Mouse (Mus musculus) central nervous system, embryonic 18 days (tissue): ENCODE measurements around the gene Orc6. TPM values are rescaled to one million over a fixed set of nuclear protein-coding genes. Genes with fewer than 3 reads are reported as not detected.

Experiments
- polyA plus RNA-seq: library from polyadenylated mRNA; depleted of rRNA; stranded (reverse); fragments of >200 nt; gene quantifications from 2 replicates; pipeline ENCODE4 v1.2.3, GENCODE M21; 2012; rRNA removed

The Orc6 gene
- polyA plus RNA-seq: 76.3 and 77.4 TPM in 2 replicates

GRCm38 (mm10) chr8:85299434-85300077 is at the start of gene Orc6, which contains the start of gene Vps35:
Gene Orc6, plus strand, starts transcription at chr8:85299632.
Gene Vps35, minus strand, starts transcription at chr8:85299802.

Other genes starting within 250 kb of the Orc6 start
- 101 and 106 TPM in 2 replicates for gene Fbxw9, start 239.6 kb upstream of the Orc6 start, polyA plus RNA-seq
- 0.66 and 0.82 TPM in 2 replicates for gene Gm5741, start 231.7 kb upstream of the Orc6 start, polyA plus RNA-seq
- 79.2 and 83.7 TPM in 2 replicates for gene Dhps, start 227.9 kb upstream of the Orc6 start, polyA plus RNA-seq
- gene Wdr83os, start 218.9 kb upstream of the Orc6 start, polyA plus RNA-seq: 121 and 138 TPM in 2 replicates
- gene Wdr83, start 218.3 kb upstream of the Orc6 start, polyA plus RNA-seq: 70.0 and 71.1 TPM in 2 replicates
- 21.2 and 23.5 TPM in 2 replicates for gene Man2b1, start 216.4 kb upstream of the Orc6 start, polyA plus RNA-seq
- gene Zfp791, start 176.5 kb upstream of the Orc6 start, polyA plus RNA-seq: 3.2 and 3.6 TPM in 2 replicates
- not detected in 2 replicates for gene Cks1brt, start 147.7 kb upstream of the Orc6 start, polyA plus RNA-seq
- gene Olfr371, start 73.6 kb upstream of the Orc6 start, polyA plus RNA-seq: not detected in 2 replicates
- gene Vps35, start 170 bp downstream of the Orc6 start, polyA plus RNA-seq: 98.5 and 106 TPM in 2 replicates
- 0.05 and 0.11 TPM in 2 replicates for gene Mylk3, start 86.7 kb downstream of the Orc6 start, polyA plus RNA-seq
- 29.2 and 31.8 TPM in 2 replicates for gene 4921524J17Rik, start 133.2 kb downstream of the Orc6 start, polyA plus RNA-seq
- 33.1 and 37.2 TPM in 2 replicates for gene Gpt2, start 192.9 kb downstream of the Orc6 start, polyA plus RNA-seq